8 mouse cellular contexts compared by ENCODE assay signal in the genomic region with DNA sequence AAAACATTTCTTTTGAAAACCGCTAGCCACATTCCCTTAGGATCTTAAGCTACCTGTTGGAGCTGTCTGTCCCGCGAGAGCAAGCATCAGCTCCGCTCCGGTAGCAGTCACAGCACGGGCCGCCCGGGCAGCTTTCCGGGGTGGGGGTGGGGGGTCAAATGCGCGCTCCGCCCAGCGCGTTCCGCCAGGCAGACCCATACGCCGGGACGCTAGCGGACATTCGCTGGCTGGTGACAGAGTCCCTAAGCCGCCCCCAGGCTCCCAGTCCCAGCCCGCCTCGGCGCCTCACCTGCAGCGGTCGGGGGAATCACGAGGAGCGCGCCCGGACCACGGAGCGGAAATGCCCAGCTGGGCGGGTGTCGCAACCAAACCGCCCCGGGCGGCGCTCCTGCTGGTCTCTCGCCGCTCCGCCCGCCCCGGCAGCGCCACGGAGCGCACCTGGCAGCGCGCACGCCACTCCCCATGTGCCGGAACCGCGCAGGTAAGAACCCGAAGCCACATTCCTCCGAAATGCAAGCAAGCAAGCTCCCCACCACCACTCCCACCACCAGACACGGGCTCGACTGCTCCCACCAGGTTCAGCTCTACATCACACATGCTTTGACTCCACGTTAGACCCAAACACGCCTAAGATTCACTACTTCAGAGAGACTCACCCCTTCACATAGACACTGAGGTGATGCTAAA. TPM values are rescaled to one million over a fixed set of nuclear protein-coding genes. Genes with fewer than 3 reads are reported as not detected.
DNase-seq lines count a peak whose midpoint lies in the region; ATAC-seq lines count a peak whose summit lies in the region.

No protein-coding gene starts in this region.

- peak; percentile 78 to 93 for DNase-seq in adrenal gland, adult (ENCODE audit: inconsistent age in 2 of 2, low spot score in 1 of 2)
- DNase-seq in embryo, embryonic 10 days (ENCODE audit: low spot score) = peak; percentile 71
- DNase-seq in gastrocnemius, postnatal 10 days = peak; percentile 65
- DNase-seq in induced T-regulatory cell, adult 2 months (ENCODE audit: low read depth) = peak; percentile 78
- DNase-seq in left cerebral cortex, postnatal 25 days (ENCODE audit: low spot score in 2 of 2) = peak; percentile 55 to 65
- DNase-seq in right cerebral cortex, postnatal 25 days = peak; percentile 73
- DNase-seq in yolk sac, embryonic 10.5 days (ENCODE audit: low spot score) = peak; percentile 81

- peak; percentile 87 for ATAC-seq in megakaryocyte-erythroid progenitor cell, adult 5-6 weeks (replicated peaks; ENCODE audit: low FRiP score, low TSS enrichment, poor library complexity, severe bottlenecking)

- intact Hi-C loops in left cerebral cortex, postnatal 25 days (cut with DNase I) = no loop called here

RNA-seq across cellular contexts. Expression of gene Ggact, which starts 0.6 kb away (rescaled TPM):
- total RNA-seq in gastrocnemius, postnatal 10 days (2021) = 10 to 100 TPM in 1 of 2 experiments, 1 to 10 TPM in 1; 9.3 to 10.5 TPM
- 10 to 100 TPM; 24.8 to 25.9 TPM for total RNA-seq in left cerebral cortex, postnatal 25 days (2021)
- 15.9 and 24.0 TPM in 2 replicates for total RNA-seq in megakaryocyte-erythroid progenitor cell, adult 5-6 weeks (2014; fragmentation: Nextera tagmentation)
- 18.0 and 31.5 TPM in 2 replicates for total RNA-seq in megakaryocyte-erythroid progenitor cell, adult 5-6 weeks (2017)

Comparison
In these comparisons a context has a peak if more than half of its experiments do, and no peak if none do; other contexts are left out.
1. Peak in every context shown above with its lines: DNase-seq and ATAC-seq.